Mouse (Mus musculus) intestine, embryonic 15.5 days (tissue): ENCODE measurements around the gene Brd1. TPM values are rescaled to one million over a fixed set of nuclear protein-coding genes. Genes with fewer than 3 reads are reported as not detected.

ENCODE experiments used
- ATAC-seq: fragments of 200-750 bp; cut with Nextera tagmentation; 2 replicates; pipeline ENCODE4 v1.8.0; 2017; ENCODE audit warnings: moderate TSS enrichment, moderate library complexity
- H3K27ac ChIP-seq: fragments of 300-500 bp; sonication (generic); 2 replicates; pipeline ENCODE4 v1.5.1; 2015; ENCODE audit warnings: mild to moderate bottlenecking, inconsistent platforms
- H3K27me3 ChIP-seq: fragments of 300-500 bp; sonication (generic); replicated peaks from 2 replicates; pipeline ENCODE4 v1.6.1; 2015; ENCODE audit warnings: inconsistent platforms
- H3K36me3 ChIP-seq: fragments of 300-500 bp; sonication (generic); 2 replicates; pipeline ENCODE4 v1.6.1; 2015; ENCODE audit warnings: inconsistent platforms
- H3K4me1 ChIP-seq: fragments of 300-500 bp; sonication (generic); replicated peaks from 2 replicates; pipeline ENCODE4 v1.6.1; 2015; ENCODE audit warnings: inconsistent platforms
- H3K4me2 ChIP-seq: fragments of 300-500 bp; sonication (generic); replicated peaks from 2 replicates; pipeline ENCODE4 v1.6.1; 2015; ENCODE audit warnings: mild to moderate bottlenecking, inconsistent platforms
- H3K4me3 ChIP-seq: fragments of 300-500 bp; sonication (generic); replicated peaks from 2 replicates; pipeline ENCODE4 v1.5.1; 2015; ENCODE audit warnings: inconsistent platforms
- H3K9ac ChIP-seq: fragments of 300-500 bp; sonication (generic); 2 replicates; pipeline ENCODE4 v1.6.1; 2015; ENCODE audit warnings: inconsistent platforms
- H3K9me3 ChIP-seq: fragments of 300-500 bp; sonication (generic); 2 replicates; pipeline ENCODE4 v1.6.1; 2016; ENCODE audit warnings: inconsistent platforms
- WGBS: fragments of 180-500 bp; shearing (Covaris S2); methylation state at CpG from one replicate; pipeline ENCODE4 v1.1.7; 2015; 5-methylcytosine and 5-hydroxymethylcytosine counted together
- polyA plus RNA-seq: library from polyadenylated mRNA; unstranded; fragments of >200 nt; fragmentation: Nextera tagmentation; extraction: Ambion mirVana; gene quantifications from 2 replicates; pipeline ENCODE4 v1.2.1, GENCODE M21; 2015

The Brd1 gene
- polyA plus RNA-seq, 1 experiment from 2014 or later, result 17.1 TPM

- H3K27me3 ChIP-seq, result no peaks in the 10 kb centered on the region
- H3K4me2 ChIP-seq, result no peak overlapping the region
- 79% methylated on average over 2 of the region's 2 CpGs for WGBS
- no peak overlapping the region for H3K9ac ChIP-seq
- no peak overlapping the region for H3K27ac ChIP-seq
- no peaks in the 10 kb centered on the region for H3K9me3 ChIP-seq
- H3K4me1 ChIP-seq, result no peaks in the 10 kb centered on the region
- no peak for ATAC-seq
- no peak overlapping the region for H3K4me3 ChIP-seq
- no peaks in the 10 kb centered on the region for H3K36me3 ChIP-seq
Observed at GRCm38 (mm10) chr15:88668693-88669092, 65.3 kb downstream of the Brd1 start.

- Histone ChIP-seq H3K27ac (no peak overlapping the region), H3K4me1 (no peaks in the 10 kb centered on the region), H3K9ac (no peak overlapping the region), H3K4me2 (no peak overlapping the region), H3K4me3 (no peak overlapping the region), H3K36me3 (no peaks in the 10 kb centered on the region), H3K9me3 (no peaks in the 10 kb centered on the region), H3K27me3 (0 out of 2 replicates have a peak, but pooled peaks cover 6% of the 10 kb centered on the region)
- 80% methylated on average over 3 of the region's 3 CpGs for WGBS
- ATAC-seq, result no peak
Observed at GRCm38 (mm10) chr15:88667653-88668052, 66.4 kb downstream of the Brd1 start.

DNA sequence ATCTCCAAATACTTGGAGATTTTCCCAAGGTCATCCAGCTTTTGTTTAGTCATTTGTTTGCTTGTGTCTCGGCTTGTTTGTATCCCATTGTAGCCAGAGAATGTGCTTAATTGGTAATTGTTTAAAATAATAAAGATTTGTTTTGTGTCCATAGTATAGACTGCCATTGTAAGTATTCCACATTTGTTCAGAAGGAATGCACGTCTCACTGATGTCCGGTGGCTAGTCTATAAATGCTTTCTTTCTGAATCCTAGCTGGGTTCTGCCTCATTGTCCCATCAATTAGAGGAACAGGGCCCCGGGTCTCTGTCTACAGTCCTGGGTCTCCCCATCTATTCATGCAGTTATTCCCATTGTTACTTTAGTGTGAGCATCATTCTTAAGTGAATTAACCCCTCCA, 68.2 kb downstream of the Brd1 start:
- Histone ChIP-seq H3K36me3 (no peaks in the 10 kb centered on the region), H3K4me1 (no peaks in the 10 kb centered on the region), H3K4me2 (no peak overlapping the region), H3K4me3 (no peak overlapping the region), H3K27ac (no peak overlapping the region), H3K9ac (no peak overlapping the region), H3K9me3 (no peaks in the 10 kb centered on the region), H3K27me3 (0 out of 2 replicates have a peak, but pooled peaks cover 10% of the 10 kb centered on the region)
- WGBS, result 67% methylated on average over 4 of the region's 4 CpGs
- no peak for ATAC-seq

DNA sequence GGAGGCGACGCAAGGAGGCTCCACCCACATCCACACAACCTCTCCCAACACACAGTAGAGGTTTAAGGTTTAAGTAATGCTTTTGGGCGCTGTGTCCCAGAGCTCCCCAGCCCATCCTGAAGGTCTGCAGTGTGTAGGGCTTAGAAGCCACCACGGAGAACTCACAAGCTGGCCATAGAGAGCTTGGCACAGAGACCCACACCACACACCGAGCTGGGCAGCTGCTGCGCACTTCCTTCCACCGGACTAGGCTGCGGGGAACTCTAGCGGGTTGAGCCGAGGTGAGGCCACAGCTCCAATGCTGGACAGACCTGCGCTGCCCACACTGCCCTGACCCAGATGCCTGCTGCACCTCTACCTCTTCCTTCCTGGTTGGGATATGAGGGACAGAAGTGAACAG, 71.0 kb downstream of the Brd1 start:
- 0 out of 2 replicates have a peak, but pooled peaks cover 10% of the 10 kb centered on the region for H3K27me3 ChIP-seq
- no peaks in the 10 kb centered on the region for H3K9me3 ChIP-seq
- H3K9ac ChIP-seq, result no peak overlapping the region
- no peak for ATAC-seq
- no peak overlapping the region for H3K27ac ChIP-seq
- WGBS, result 19% methylated on average over 11 of the region's 11 CpGs
- no peak overlapping the region for H3K4me2 ChIP-seq
- H3K4me1 ChIP-seq, result no peaks in the 10 kb centered on the region
- H3K36me3 ChIP-seq, result no peaks in the 10 kb centered on the region
- no peak overlapping the region for H3K4me3 ChIP-seq

DNA sequence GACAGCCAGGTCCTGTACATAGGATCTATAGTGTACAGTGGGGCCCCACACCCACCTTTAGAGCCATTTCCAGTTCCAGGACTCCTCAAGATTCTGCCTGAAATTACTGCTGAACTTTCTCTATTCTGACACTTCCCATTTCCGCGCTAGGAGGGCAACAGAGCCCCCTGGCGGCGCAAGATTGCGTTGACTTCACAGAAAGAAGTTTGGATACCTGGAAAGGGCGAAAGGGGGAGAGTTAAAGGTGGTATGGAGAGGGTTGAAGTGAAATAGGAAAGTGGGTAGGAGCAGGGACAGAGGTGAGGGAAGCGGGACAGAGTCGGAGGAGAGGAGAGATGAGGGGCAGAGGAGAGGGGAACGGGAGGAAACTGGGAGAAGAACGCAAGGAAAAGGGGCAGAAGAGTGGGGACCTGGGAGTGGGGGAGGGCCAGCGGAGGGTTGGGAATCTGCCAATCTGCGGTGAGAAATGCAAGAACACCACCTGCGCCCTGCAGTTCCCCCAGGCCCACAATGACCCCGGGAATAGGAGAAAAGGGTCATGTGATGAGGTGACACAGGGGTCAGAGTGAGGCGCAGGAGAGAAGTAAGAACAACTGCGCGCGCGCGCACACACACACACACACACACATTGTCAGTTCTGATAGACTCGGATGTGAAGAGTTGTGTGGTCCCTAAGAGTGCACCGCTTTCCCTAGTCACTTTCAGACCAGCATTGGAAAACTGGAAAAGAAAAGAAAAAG, 71.8 kb downstream of the Brd1 start:
- Histone ChIP-seq H3K4me3 (no peak overlapping the region), H3K36me3 (no peaks in the 10 kb centered on the region), H3K4me1 (no peaks in the 10 kb centered on the region), H3K9me3 (no peaks in the 10 kb centered on the region), H3K4me2 (peak overlapping the region; percentile 30), H3K9ac (no peak overlapping the region), H3K27ac (no peak overlapping the region), H3K27me3 (0 out of 2 replicates have a peak, but pooled peaks cover 10% of the 10 kb centered on the region)
- ATAC-seq, result no peak
- 6% methylated on average over 22 of the region's 22 CpGs for WGBS

DNA sequence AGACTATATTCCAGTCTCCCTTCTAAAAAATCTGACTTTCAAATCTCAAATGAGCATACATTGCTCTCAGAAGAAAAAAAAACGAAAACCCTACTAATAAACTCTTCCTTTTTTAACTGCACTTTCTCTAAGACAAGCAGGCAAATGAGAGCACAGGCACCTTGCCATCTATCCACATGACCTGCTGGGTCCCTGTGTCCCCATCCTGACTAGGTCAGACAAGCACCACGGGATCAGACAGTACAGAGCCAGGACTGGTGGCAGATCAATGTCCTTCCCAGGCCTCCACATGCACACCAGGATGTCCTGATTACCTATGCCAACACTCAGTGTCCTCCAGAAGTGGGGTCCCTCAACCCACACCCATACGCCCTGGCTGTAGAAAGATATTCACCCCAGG, 72.4 kb downstream of the Brd1 start:
- no peaks in the 10 kb centered on the region for H3K9me3 ChIP-seq
- no peak overlapping the region for H3K4me2 ChIP-seq
- WGBS, result 70% methylated on average over 3 of the region's 3 CpGs
- H3K27ac ChIP-seq, result no peak overlapping the region
- H3K4me3 ChIP-seq, result no peak overlapping the region
- H3K36me3 ChIP-seq, result no peaks in the 10 kb centered on the region
- no peak overlapping the region for H3K9ac ChIP-seq
- no peaks in the 10 kb centered on the region for H3K4me1 ChIP-seq
- ATAC-seq, result no peak
- 0 out of 2 replicates have a peak, but pooled peaks cover 10% of the 10 kb centered on the region for H3K27me3 ChIP-seq

- ATAC-seq, result no peak
- H3K4me2 ChIP-seq, result no peak overlapping the region
- no peak overlapping the region for H3K9ac ChIP-seq
- H3K9me3 ChIP-seq, result no peaks in the 10 kb centered on the region
- no peaks in the 10 kb centered on the region for H3K4me1 ChIP-seq
- no peaks in the 10 kb centered on the region for H3K36me3 ChIP-seq
- 53% methylated on average over 5 of the region's 5 CpGs for WGBS
- H3K27me3 ChIP-seq, result no peaks in the 10 kb centered on the region
- no peak overlapping the region for H3K4me3 ChIP-seq
- no peak overlapping the region for H3K27ac ChIP-seq
Observed at GRCm38 (mm10) chr15:88652006-88652405, 82.0 kb downstream of the Brd1 start.

GRCm38 (mm10) chr15:88651019-88651418, 83.0 kb downstream of the Brd1 start:
- H3K27ac ChIP-seq, result no peak overlapping the region
- no peak overlapping the region for H3K4me2 ChIP-seq
- no peaks in the 10 kb centered on the region for H3K9me3 ChIP-seq
- no peaks in the 10 kb centered on the region for H3K36me3 ChIP-seq
- no peaks in the 10 kb centered on the region for H3K27me3 ChIP-seq
- WGBS, result 20% methylated on average over 13 of the region's 13 CpGs
- no peaks in the 10 kb centered on the region for H3K4me1 ChIP-seq
- peak; percentile 36; the same call in 1 of the 2 replicates for ATAC-seq
- H3K4me3 ChIP-seq, result no peak overlapping the region
- no peak overlapping the region for H3K9ac ChIP-seq

Other genes starting within 250 kb of the Brd1 start
- not detected in 2 replicates for gene Zdhhc25, start 133.9 kb downstream of the Brd1 start, polyA plus RNA-seq
- gene Zbed4, start 17.4 kb upstream of the Brd1 start, polyA plus RNA-seq, result 14.0 and 14.7 TPM in 2 replicates
- gene Alg12, start 85.1 kb upstream of the Brd1 start, polyA plus RNA-seq, result 12.7 and 14.0 TPM in 2 replicates
- gene Creld2, start 85.4 kb upstream of the Brd1 start, polyA plus RNA-seq, result 97.9 and 131 TPM in 2 replicates
- 53.8 and 54.5 TPM in 2 replicates for gene Pim3, start 128.0 kb upstream of the Brd1 start, polyA plus RNA-seq
- gene Ttll8, start 220.2 kb upstream of the Brd1 start, polyA plus RNA-seq, result not detected in 2 replicates
- not detected in 2 replicates for gene Mlc1, start 244.8 kb upstream of the Brd1 start, polyA plus RNA-seq
- gene Mov10l1, start 248.7 kb upstream of the Brd1 start, polyA plus RNA-seq, result not detected in 2 replicates